Mouse (Mus musculus): ENCODE measurements around the gene Cmtr1. TPM values are rescaled to one million over a fixed set of nuclear protein-coding genes. Genes with fewer than 3 reads are reported as not detected.
A peak's percentile ranks its signal among the peaks of the same experiment; 100 is the strongest.
"Not testable (repeated sequence)": the region's sequence is repeated elsewhere in the genome, so short reads cannot be mapped to it uniquely, and the experiment has no call there.

Cmtr1 gene
- polyA plus RNA-seq, 1 experiment from 2014 or later: 122 TPM

DNA sequence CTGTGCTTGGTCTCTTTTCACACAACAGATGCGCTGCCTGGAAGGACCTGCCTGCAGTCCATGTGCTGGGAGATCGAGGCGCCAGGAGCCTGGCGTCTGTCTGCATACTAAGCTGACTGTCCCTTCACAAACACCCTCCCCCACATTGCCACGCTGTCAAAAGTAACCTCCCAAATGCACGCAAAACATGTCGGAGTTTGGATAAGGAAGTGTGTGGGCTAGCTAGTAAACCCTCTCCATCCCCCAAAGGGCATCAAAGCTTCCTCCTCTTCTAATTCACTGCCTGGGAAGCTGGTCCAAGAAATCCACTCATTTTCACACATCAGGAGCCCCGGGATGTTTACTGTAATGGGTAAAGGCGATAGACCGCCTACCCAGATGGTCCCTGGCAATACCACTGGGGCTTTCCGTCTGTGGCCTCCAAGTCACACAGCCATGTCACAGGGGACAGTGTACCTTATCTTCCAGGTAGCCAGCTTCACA, 50.2 kb downstream of the Cmtr1 start:
- WGBS: 47% methylated on average over 11 of the region's 11 CpGs
- Histone ChIP-seq H3K36me3 (peaks cover 6% of the 10 kb centered on the region; the same call in 1 of the 2 replicates), H3K27ac (peak overlapping the region; percentile 5; the same call in 1 of the 2 replicates), H3K4me2 (no peak overlapping the region), H3K4me1 (peaks cover 73% of the 10 kb centered on the region), H3K9ac (no peak overlapping the region), H3K27me3 (no peaks in the 10 kb centered on the region), H3K9me3 (replicated peaks) (no peaks in the 10 kb centered on the region), H3K4me3 (replicated peaks) (no peak overlapping the region)
- ATAC-seq (replicated peaks; ENCODE audit: low FRiP score): no peak

DNA sequence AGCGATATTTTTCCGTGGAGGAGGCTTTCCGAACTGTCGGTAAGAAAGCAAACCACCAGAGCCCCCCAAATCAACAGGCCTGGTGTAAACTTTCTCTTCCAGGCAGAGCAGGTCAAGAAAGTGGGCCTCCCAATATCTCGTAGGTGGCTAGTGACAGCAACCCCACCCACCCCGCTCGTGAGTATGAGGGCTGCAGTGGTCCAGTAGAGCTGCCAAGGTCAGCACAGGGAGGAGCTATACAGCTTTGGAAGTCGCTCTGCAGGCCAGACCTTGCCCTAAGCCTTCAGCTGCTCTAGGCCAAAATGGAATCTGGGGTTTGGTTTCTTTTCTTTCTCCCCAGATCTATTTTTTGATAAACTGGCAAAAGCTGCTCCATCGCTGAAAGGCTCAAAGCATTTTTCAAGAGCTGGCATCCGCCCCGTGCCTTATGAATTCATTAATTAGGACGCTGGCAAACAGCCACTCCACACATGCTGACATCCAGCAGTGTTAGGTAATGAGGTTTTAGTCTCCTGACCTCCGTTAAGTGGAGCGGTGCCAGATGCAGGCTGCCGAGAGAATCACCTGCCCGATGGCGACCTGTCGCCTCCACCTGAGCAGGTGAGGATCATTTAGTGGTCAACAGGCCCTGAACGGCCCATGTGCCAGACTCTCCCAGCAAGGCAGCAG, 50.8 kb downstream of the Cmtr1 start:
- no peak for ATAC-seq (replicated peaks; ENCODE audit: low FRiP score)

DNA sequence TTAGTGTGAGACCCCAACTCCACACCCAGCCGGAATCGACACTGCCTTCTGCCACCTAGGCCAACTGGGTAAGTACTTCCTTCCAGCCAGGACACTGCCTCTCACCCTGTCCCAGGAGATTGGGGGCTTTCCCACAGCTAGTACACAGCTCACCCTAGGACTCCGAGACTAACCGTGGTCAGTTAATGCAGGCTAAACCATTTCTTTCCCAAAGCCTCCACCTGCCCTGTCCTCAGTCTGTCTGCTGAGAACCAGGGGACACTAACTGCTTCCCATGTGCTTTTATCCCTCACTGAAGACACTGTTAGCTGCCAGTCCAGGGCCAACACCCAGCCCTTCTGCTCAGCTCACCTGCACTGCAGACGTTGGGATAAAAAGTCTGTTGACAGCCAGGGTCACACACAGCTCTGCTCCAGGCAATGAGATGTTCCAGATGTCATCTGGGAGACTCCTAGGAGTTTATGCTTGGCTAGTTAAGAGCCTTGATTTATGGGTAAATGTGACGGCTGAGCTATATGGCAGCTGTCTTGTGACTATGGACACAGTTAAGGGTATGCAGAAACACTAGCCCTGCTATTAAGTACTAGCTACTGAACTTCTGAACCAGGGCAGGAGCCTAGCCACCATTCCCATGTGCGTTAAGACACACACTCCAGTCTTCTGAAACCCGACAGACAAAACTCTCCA, 51.5 kb downstream of the Cmtr1 start:
- no peaks in the 10 kb centered on the region for H3K9me3 ChIP-seq (replicated peaks)
- no peak overlapping the region for H3K4me2 ChIP-seq
- H3K36me3 ChIP-seq: peaks cover 6% of the 10 kb centered on the region; the same call in 1 of the 2 replicates
- H3K27me3 ChIP-seq: no peaks in the 10 kb centered on the region
- 46% methylated on average over 8 of the region's 8 CpGs for WGBS
- peak overlapping the region; percentile 64 for H3K27ac ChIP-seq
- H3K4me3 ChIP-seq (replicated peaks): no peak overlapping the region
- peaks cover 72% of the 10 kb centered on the region for H3K4me1 ChIP-seq
- peak; percentile 41 for ATAC-seq (replicated peaks; ENCODE audit: low FRiP score)
- no peak overlapping the region for H3K9ac ChIP-seq

More for the DNA sequence above, 50.8 kb downstream of the Cmtr1 start:
- H3K27me3 ChIP-seq: no peaks in the 10 kb centered on the region
- no peak overlapping the region for H3K4me3 ChIP-seq (replicated peaks)
- H3K9ac ChIP-seq: no peak overlapping the region
- H3K4me2 ChIP-seq: no peak overlapping the region
- H3K27ac ChIP-seq: peak overlapping the region; percentile 5; the same call in 1 of the 2 replicates
- H3K36me3 ChIP-seq: peaks cover 6% of the 10 kb centered on the region; the same call in 1 of the 2 replicates
- no peaks in the 10 kb centered on the region for H3K9me3 ChIP-seq (replicated peaks)
- WGBS: 60% methylated on average over 19 of the region's 19 CpGs
- peaks cover 74% of the 10 kb centered on the region for H3K4me1 ChIP-seq

DNA sequence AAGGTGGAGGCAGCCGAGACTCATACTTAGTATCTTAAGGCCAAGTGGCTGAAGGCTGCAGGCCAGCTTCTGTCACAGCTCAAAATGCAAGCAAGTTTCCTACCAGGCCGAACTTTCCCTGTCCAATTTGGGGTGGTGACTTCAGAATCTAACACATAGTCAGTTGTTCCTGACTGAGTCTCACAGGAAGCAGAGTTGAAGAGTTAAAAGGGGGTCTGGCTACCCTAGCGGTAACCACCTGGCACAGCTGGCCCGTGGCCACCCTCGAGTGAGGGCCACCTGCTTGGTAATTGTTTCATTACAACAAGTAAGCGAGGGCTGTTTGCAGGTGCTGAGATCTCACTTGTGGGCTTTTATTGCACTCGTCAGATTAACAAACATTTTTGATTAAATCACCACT, 52.2 kb downstream of the Cmtr1 start:
- 46% methylated on average over 7 of the region's 7 CpGs for WGBS
- peak overlapping the region; percentile 64 for H3K27ac ChIP-seq
- no peak for ATAC-seq (replicated peaks; ENCODE audit: low FRiP score)
- H3K4me2 ChIP-seq: no peak overlapping the region
- peaks cover 69% of the 10 kb centered on the region for H3K4me1 ChIP-seq
- peaks cover 6% of the 10 kb centered on the region; the same call in 1 of the 2 replicates for H3K36me3 ChIP-seq
- no peak overlapping the region for H3K9ac ChIP-seq
- H3K9me3 ChIP-seq (replicated peaks): no peaks in the 10 kb centered on the region
- no peaks in the 10 kb centered on the region for H3K27me3 ChIP-seq
- no peak overlapping the region for H3K4me3 ChIP-seq (replicated peaks)

DNA sequence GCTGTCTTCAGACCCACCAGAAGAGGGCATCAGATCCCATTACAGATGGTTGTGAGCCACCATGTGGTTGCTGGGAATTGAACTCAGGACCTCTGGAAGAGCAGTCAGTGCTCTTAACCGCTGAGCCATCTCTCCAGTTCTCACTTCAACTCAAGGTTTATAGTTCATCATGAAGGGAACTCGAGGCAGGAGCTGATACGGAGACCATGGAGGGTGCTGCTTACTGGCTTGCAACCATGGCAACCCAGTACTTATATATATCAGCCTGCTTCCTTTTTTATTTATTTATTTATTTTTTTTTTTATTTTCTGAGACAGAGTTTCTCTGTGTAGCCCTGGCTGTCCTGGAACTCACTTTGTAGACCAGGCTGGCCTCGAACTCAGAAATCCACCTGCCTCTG, 53.3 kb downstream of the Cmtr1 start:
- H3K9ac ChIP-seq; ATAC-seq (replicated peaks; ENCODE audit: low FRiP score); H3K27ac ChIP-seq; H3K36me3 ChIP-seq; H3K4me3 ChIP-seq (replicated peaks); H3K9me3 ChIP-seq (replicated peaks); H3K27me3 ChIP-seq; H3K4me2 ChIP-seq: not testable (repeated sequence)
- peaks cover 59% of the 10 kb centered on the region for H3K4me1 ChIP-seq
- 97% methylated on average over 4 of the region's 4 CpGs for WGBS

DNA sequence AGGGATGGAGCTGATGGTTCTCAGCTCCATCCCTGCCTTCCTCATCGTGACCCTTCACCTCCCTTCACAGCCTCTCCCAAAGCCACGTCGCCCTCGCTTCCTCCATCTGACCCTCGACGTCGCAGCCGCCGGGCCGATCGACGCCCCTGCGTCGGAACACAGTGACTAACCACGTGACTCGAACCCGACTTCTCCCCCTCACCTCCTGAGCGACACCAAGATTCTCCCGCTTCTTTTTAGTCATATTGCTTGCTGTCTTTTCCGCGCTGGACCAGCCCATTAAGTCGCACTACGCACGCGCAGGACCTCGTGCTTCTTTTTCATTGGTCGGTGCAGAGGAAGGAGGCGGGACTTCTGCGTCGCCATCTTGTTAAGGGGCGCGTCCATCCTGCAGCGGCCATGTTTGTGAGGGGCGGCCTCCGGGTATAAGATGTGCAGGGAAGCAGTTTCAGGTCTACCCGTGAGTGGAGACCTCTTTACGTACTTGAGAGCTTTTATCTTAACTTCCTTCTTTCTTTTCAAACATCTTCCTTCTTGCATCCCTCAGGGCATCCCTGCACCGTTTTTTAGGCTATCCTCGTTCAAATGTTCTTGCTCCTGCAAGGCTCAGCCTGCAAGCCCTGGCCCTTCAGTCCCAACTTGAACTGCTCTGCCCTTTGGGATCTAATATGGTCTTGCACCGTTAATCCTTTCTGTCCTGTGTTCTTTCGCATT, 56.5 kb downstream of the Cmtr1 start, which contains the start of gene Ccdc167:
Gene Ccdc167, minus strand, starts transcription at position 313 of the 714 bp plus-strand sequence.
- no peaks in the 10 kb centered on the region for H3K9me3 ChIP-seq (replicated peaks)
- 5% methylated on average over 41 of the region's 41 CpGs for WGBS

DNA sequence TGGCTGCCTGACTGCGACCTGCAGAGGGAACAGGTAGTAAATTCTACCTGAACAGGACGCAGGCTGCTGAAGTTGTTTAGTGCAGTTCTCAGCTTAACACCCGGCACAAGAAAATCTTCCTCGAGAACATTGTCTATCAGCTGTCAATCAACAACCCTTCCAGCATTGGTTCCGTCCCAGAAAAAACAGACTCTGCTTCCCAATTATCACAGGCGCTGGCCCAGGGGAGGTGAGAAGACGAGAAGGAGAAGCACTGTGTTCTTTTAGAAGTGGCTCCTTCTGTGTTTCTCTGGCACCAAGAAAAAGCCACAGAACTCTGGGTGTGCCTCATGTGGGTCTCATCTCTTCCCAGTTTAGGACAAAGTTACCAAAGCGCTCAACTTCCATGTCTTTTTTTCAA, 58.3 kb downstream of the Cmtr1 start:
- H3K27ac ChIP-seq: no peak overlapping the region
- no peak overlapping the region for H3K9ac ChIP-seq
- peaks cover 6% of the 10 kb centered on the region; the same call in 1 of the 2 replicates for H3K36me3 ChIP-seq
- no peak for ATAC-seq (replicated peaks; ENCODE audit: low FRiP score)
- H3K4me3 ChIP-seq (replicated peaks): no peak overlapping the region
- WGBS: 89% methylated on average over 8 of the region's 8 CpGs
- H3K4me1 ChIP-seq: peaks cover 13% of the 10 kb centered on the region
- no peak overlapping the region for H3K4me2 ChIP-seq
- no peaks in the 10 kb centered on the region; the same call in 1 of the 2 replicates for H3K9me3 ChIP-seq (replicated peaks)
- no peaks in the 10 kb centered on the region for H3K27me3 ChIP-seq

More for the DNA sequence above, 56.5 kb downstream of the Cmtr1 start, which contains the start of gene Ccdc167:
- peak; percentile 94 for ATAC-seq (replicated peaks; ENCODE audit: low FRiP score)
- Histone ChIP-seq H3K27ac (peak within 1 kb of the TSS; percentile 48), H3K4me3 (replicated peaks) (peak within 1 kb of the TSS; percentile 59), H3K27me3 (no peaks in the 10 kb centered on the region), H3K4me2 (peak within 1 kb of the TSS; percentile 84), H3K9ac (peak within 1 kb of the TSS; percentile 60), H3K4me1 (peaks cover 28% of the 10 kb centered on the region), H3K36me3 (peaks cover 6% of the 10 kb centered on the region; the same call in 1 of the 2 replicates)

DNA sequence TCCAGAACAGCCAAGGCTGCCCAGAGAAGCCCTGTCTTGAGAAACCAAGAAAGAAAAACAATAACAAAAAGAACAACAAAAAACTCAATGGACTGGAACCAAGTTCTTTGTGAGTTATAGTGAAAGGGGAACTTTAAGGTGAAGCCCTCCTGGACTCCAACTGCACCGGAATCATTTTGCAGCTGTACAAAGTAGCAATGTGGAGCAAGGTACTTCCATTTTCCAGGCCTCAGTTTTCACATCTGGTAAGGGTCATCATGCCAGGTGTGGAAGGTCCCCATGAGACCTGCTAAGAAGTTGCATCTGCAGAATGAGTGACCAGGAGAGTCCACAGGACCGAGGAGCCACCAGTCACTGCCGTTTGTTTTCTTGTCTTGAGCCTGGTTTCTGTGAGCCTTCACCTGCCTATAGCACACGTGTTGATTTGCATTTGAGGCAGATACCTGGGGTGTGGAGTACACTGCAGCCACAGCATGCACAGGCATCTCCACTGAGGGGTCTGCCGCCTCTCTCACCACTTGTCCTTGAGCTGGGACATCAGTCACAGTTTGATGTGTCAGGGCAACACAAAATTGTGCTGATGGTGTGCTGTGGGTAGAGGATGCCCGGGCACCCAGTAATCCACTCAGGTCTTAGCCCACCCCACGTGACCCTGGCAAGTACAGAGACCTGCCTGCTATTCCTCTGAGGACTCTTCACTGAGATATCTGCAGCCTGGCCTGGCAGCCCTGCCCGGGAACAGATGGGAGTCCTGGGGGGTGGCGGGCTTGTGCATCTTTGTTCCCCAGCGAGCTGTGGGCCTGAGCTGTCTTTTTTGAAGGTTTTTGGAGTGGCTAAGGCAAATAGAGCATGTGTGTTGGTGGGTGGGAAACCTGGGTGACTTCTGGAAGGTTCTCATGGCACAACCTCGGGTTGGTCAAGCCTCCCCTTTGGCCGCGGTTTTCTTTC, 59.5 kb downstream of the Cmtr1 start:
- Histone ChIP-seq H3K27me3 (no peaks in the 10 kb centered on the region), H3K4me2 (no peak overlapping the region), H3K4me1 (peaks cover 13% of the 10 kb centered on the region), H3K36me3 (no peaks in the 10 kb centered on the region), H3K9me3 (replicated peaks) (no peaks in the 10 kb centered on the region; the same call in 1 of the 2 replicates), H3K9ac (no peak overlapping the region), H3K4me3 (replicated peaks) (no peak overlapping the region), H3K27ac (no peak overlapping the region)
- 79% methylated on average over 13 of the region's 13 CpGs for WGBS
- ATAC-seq (replicated peaks; ENCODE audit: low FRiP score): no peak

DNA sequence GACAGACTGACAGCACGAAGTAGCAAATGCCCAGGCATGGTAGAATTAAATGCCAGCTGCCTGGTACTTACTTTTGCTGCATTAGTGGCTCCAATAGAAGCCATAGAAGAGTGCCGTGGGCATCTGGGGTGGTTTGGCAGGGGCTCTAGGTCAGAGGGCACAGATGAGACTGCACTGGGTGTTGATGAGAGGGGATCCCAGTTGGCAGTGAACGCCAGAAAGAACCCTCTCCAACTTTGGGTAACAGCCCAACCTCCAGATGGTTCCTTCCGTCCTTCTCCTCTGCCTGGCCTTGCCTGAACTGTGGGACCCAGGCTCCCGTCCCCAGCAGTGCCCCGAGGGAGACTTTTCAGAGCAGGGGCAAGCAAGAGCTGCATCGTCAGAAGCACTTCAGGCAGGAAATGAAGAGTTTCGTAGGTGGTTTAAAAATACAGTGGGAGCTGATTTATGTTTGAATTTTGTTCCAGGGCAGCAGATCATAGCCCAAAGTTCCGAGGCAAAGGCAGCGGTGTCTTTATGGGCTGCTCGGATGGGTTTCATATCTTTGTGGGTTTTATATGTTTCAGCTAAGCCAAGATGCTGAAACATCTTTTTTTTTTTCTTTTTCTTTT, 60.5 kb downstream of the Cmtr1 start:
- no peaks in the 10 kb centered on the region; the same call in 1 of the 2 replicates for H3K9me3 ChIP-seq (replicated peaks)
- H3K27ac ChIP-seq: no peak overlapping the region
- 52% methylated on average over 11 of the region's 11 CpGs for WGBS
- no peaks in the 10 kb centered on the region for H3K27me3 ChIP-seq
- no peak overlapping the region for H3K4me2 ChIP-seq
- no peaks in the 10 kb centered on the region for H3K36me3 ChIP-seq
- no peak overlapping the region for H3K9ac ChIP-seq
- H3K4me3 ChIP-seq (replicated peaks): no peak overlapping the region
- peaks cover 12% of the 10 kb centered on the region for H3K4me1 ChIP-seq
- ATAC-seq (replicated peaks; ENCODE audit: low FRiP score): no peak

DNA sequence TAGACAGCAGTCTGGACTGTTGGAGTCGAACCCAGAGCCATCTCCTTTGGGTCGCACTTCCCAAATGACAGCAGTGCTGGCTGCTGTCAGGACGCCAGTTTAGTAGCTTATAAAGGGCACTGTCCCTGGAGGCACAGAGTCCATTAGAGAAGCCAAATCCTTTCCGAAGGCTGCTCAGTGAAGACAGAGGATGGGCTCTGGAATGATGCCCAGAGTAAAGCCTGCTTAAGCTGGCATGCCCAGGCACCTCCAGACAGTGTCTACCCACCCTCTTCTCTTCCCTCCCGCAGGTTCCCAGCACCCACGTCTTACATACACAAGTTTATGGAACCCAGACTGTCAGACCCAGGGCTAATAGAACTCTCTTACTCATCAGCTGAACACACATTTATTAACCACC, 64.2 kb downstream of the Cmtr1 start:
- Histone ChIP-seq H3K4me1 (no peaks in the 10 kb centered on the region), H3K27ac (no peak overlapping the region), H3K9me3 (replicated peaks) (no peaks in the 10 kb centered on the region; the same call in 1 of the 2 replicates), H3K4me3 (replicated peaks) (no peak overlapping the region), H3K27me3 (no peaks in the 10 kb centered on the region), H3K36me3 (no peaks in the 10 kb centered on the region), H3K9ac (no peak overlapping the region), H3K4me2 (no peak overlapping the region)
- WGBS: 85% methylated on average over 6 of the region's 6 CpGs
- no peak for ATAC-seq (replicated peaks; ENCODE audit: low FRiP score)
